Mouse (Mus musculus) left cerebral cortex, adult 11 months (tissue): ENCODE results near the gene Ano6.

Source experiments
- DNase-seq: peaks from one replicate; pipeline ENCODE4 v3.0.0; 2022; ENCODE audit warnings: low spot score

Ano6 gene

DNA sequence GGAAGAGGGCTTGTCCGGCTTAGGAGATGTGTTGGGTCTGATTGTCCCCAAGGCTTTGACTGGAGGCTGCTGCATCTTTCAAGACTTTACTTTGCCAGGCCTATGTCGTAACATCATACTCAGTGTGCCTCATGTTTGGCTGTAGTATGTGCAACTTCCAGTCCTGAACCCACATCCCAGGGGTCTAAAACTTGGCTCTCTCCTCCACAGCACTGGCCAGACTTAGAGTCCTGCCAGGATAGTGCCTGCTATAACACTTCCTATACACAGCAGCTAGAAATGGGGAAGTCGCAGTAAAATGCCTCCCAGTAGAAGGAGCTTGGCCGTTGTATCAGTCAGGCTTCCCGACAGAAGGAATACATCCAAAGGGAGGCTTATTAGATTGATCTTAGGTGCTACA lies 21.9 kb upstream of the Ano6 start:
- no peak for DNase-seq

DNA sequence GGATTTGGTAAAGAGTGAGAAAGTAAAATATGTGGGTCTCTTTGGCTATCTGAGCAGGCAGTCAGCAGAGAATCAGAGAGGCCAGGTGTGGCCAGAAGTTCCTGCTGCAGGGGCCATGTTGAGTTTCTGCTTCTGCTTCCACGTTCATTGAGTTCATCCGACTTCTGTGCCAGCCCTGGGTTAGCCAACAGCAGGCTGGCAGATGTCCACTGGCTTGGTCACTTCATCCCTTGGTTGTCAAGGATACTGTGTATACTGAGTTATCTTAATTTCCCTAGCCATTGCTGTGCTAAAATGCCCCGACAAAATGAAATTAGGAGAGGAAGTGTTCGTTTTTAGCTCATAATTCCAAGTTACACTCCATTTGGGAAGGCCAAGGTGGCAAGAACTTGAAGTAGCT lies 21.1 kb upstream of the Ano6 start:
- no peak for DNase-seq

- DNase-seq: no peak
These were observed 20.3 kb upstream of the Ano6 start for GRCm38 (mm10) chr15:95770307-95770706.

- no peak for DNase-seq
These were observed 18.3 kb upstream of the Ano6 start for GRCm38 (mm10) chr15:95772374-95772773.

GRCm38 (mm10) chr15:95772861-95773836 lies 17.5 kb upstream of the Ano6 start:
- DNase-seq: no peak

GRCm38 (mm10) chr15:95774197-95774596 lies 16.4 kb upstream of the Ano6 start:
- no peak for DNase-seq

DNA sequence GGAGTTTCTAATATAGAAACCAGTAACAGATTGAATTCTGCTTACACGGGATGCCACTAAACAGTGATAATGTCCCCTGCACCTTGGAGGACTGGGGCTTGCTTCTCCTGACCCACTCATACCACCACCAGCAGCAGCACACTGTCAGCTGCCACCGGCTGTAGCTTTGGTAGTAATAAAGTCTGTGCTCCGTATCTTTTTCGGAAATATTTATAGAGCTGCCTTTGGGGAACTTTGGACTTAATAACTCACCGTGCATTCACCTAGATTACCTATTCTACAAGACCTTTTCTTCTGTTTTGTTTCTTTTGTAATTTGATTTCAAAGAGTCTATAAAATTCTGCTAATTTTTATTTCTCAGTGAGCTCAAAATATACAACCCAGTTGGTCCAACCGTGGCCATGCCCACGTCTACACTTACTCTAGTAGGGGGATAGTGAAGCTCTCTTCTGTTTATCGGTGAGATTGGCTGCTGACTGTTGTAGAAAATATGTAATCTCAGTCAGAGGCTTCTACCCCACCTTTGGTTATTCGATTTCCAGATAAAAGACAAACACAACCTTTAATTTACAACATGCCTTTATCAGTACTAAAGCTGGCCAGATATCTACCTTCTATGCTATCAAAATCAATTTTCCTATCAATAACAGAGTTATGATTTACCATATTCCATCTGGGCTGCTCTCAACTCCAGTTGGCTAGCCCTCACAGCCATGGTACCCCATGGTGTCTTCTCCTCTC lies 15.8 kb upstream of the Ano6 start:
- no peak for DNase-seq

DNA sequence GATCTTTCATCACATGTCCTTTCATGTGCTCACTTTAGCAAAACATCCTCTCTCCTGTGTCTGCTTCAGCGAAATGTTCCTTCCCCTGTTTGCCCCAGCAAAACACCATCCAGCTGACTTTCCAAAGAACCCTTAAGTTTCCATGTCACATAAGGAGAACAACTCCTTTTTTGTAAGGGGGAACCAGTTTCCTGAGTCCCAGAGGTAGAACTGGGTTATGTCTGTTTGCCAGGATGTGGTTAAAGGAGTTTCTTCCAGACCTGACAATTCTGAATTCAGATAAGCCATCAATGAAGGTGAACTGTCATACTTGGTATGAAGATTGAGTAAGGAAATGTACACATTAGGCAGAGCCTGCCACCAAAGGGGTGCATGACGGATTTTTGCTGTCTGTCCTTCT lies 12.9 kb upstream of the Ano6 start:
- DNase-seq: no peak

DNA sequence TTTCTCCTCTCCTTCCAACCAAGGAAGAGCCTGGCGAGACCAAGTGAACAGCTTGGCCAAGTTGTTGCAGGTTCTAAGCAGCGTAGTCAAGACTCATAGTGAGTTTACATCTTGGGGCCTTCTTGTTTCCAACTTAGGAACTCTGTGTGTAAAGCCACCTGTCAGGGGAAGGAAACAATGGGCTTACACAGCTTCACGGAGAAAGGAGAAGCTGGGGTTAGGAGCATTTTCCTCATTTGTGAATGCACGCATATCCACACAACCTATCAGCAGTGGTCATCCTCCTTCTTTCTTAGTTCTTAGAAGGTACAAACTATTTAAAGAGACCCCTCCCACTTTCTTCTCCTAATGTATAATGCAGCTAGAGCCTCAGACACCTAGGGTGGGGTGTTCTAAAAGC lies 11.9 kb upstream of the Ano6 start:
- DNase-seq: no peak

DNA sequence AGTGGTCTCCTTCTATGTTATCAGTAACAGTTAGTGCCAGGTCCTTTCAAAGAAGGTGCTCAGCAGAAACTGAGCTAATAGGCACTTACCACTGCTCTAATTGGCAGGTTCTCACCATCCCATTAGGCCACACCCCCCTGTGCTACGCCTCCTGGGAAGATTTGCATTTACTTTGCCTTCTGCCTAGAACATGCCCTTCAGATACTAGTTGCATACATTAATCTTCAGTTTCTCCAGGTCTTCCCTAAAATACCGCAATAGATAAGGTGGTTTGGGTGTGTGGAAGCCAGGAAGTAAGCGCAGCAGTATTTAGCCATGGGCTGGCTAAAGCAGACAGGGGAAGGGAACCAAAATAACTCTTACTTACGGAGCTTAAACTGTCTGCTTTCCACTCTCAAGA lies 4.0 kb upstream of the Ano6 start:
- no peak for DNase-seq

- DNase-seq: no peak
These were observed 3.1 kb upstream of the Ano6 start for GRCm38 (mm10) chr15:95787578-95787977.

DNA sequence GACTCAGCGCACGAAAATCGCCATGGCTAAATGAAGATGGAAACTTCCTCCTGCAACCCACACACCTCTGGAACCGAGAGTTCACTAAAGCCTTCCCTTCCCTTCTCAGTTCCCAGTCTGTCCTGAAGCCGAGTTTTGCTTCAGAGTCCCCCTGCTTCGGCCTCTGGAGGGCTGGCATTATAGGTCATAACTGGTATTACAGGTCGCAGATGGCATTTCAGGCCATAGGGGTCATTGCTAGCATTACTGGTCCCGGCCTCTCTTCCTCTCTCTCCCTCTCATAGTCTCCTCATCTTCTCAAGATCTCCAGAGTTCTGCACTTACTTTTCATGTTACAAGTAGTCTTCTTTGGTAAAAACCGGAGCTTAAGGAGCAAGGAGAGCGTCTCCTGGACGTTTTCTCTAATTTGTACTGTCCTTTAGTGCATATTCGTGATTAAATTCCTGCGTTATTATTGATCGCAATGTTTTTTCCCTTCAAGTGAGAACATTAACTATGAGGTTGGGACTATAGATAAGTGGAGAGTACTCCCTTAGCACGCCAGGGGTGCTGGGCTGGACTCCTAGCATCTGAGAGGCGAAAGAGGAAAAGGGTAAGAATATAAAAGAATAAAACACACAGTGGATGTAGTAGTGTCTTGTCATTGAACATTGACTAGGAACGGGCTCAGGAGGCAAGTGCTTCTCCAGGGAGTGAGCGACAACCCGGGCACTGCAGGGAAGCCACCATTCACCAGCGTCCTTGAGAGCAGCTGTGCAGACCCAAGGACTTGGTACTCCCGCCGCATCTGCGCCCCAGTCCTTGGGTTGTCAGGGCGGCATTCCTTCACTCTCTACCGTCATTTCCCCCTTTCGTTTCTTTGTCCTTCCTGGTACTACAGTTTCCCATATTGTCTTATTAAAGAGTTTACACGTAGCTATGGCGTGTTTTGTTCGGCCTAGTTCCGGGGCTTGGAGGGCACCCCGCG lies 798 bp upstream of the Ano6 start:
- no peak for DNase-seq

DNA sequence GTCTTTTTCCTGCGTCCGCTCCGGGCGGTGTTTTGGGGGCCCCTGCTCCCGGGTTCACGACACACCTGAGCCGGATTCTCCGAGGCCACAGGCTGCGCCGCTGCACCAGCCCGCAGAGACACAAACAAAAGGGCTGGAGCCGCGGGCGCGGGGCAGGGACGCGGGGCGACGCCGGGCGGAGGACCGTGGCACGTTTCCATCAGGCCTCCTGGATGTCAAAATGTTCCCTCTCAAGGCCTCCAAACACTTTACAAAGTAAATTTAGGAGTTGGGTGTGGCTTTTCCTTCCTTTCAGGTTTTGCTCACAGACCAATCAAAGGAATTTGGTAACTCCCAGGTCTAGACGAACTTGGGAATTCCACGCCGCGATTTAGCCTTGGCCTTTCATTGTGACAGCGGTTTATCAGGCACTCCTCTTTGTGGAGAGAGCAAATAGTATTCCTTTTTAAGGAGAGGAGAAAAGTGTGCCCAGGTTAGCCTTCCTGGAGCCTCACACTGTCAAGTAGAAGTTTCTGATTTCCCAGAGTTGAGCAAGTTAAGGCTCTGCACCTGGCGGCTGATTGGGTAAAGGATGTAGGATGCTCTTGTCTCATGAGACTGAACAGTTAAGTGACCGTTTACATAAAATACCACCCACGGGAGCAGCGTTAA lies 623 bp downstream of the Ano6 start:
- DNase-seq: no peak

- no peak for DNase-seq
These were observed 1.2 kb downstream of the Ano6 start for GRCm38 (mm10) chr15:95791855-95792254.

DNA sequence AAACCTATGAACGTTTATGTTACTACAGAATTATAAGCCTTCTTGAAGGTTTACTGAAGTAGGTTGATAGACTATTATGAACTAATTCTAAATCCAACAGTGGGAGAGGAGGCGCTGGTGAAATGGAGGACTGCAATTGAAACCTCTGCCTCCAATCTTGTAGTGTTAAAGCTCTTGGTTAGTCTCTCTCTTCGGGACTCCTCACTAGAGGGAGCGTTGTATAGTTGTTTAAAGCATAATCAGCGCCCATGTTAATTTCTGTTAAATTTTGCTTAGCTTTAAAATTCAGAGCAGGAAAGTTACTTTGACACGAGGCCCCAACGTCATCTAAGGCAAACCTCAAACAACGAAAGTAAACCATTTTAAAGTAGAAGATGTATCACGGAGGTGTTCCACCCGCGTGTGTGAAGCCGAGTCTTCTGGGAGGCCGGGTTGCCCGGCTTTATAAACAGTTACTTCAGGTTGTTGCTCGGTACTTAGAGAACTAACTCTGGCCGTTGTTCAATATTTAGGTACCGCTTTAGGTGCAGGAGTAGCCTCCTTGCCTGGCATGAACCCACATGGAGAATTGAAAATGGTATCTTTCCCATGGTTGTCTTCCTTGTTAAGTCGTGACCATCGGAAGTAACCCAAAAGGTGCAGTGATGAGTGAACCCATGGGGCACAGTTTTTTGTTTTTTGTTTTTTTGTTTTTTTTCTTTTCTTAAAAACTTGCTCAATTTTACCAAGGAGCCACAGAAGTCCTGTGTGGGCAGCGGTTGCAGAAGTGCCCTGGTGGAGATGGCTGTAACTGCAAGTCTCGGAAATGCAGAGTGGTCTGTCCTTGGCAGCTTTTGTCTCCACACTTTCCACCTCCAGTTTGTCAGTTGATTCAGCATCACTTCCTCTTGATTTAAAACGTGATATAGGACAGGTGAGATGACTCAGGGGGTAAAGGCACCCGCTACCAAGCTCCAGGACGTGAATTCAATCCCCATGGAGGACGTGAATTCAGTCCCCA lies 1.9 kb downstream of the Ano6 start:
- no peak for DNase-seq

- DNase-seq: no peak
These were observed 3.3 kb downstream of the Ano6 start for GRCm38 (mm10) chr15:95793748-95794491.

DNA sequence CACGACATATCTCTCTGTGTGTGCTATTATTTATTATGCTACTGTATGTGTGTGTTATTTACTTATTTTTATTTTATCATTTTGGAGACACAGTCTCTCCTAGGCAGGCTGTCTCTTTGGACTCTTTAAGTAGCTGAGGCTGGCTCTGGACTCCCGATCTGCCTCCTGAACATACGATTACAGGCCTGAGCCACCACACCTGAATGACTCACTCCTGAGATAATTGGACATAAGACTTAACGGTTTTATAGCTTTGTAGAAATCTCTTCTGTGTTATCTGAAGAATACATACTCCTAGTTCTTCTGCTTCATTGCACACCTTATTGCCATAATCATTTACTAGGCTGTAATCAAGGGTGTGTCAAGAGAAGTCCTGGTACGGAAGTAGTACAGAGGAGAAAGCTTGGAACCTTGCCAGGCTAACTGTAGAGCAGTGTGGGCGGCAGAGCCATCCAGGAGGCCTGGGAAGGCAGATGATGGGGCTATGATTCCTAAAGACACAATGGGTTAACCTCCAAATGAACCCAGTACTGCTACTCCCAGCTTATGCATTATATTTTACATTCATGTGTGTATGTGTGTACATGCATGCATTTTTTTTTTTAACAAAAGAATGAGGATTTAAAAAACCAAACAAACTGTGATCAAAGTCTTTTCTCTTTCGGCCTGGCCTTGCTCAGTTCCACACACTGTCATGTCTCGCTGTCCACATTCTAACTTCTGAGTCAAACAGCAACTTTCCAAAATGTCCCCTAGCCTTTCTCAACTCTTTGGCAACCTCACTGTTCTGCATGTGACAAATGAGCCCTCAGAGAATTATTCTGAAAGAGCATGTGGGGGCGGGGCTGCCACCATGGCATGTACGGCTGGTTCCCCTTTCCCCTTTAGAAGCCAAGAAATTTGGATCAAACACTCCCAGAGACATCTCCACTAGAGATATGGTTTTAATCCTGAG lies 4.2 kb downstream of the Ano6 start:
- DNase-seq: no peak

- DNase-seq: no peak
These were observed 5.4 kb downstream of the Ano6 start for GRCm38 (mm10) chr15:95796062-95796461.
